Mouse (Mus musculus): ENCODE measurements around the gene Rbfox2. TPM values are rescaled to one million over a fixed set of nuclear protein-coding genes. Genes with fewer than 3 reads are reported as not detected.

Rbfox2 gene
- polyA plus RNA-seq, 1 experiment from 2014 or later = 67.8 TPM

GRCm38 (mm10) chr15:77124372-77125117, 182.3 kb downstream of the Rbfox2 start:
- H3K9me3 ChIP-seq (ENCODE audit: control insufficient read depth, low read length) = no peaks in the 10 kb centered on the region
- DNase-seq (ENCODE audit: low spot score) (no peak), ATAC-seq (replicated peaks; ENCODE audit: low FRiP score, low TSS enrichment, low read depth) (0 out of 2 replicates have a peak, but pooled peaks have one; percentile 32)
- no peak overlapping the region for H3K27ac ChIP-seq (ENCODE audit: low read depth)
- H3K4me1 ChIP-seq (replicated peaks; ENCODE audit: control insufficient read depth, insufficient read depth, low read length) = peaks cover 7% of the 10 kb centered on the region; the same call in 1 of the 2 replicates
- H3K9ac ChIP-seq (ENCODE audit: low read length) = no peak overlapping the region
- no peak overlapping the region for H3K4me3 ChIP-seq (ENCODE audit: low read depth, low read length)
- H3K27me3 ChIP-seq (replicated peaks; ENCODE audit: control insufficient read depth, insufficient read depth, low read length) = no peaks in the 10 kb centered on the region
- peaks cover 29% of the 10 kb centered on the region; the same call in 1 of the 2 replicates for H3K36me3 ChIP-seq (ENCODE audit: control insufficient read depth, insufficient read depth, low read length)
- no peak overlapping the region for H3K4me2 ChIP-seq (ENCODE audit: low read length)
- WGBS = 74% methylated on average over 4 of the region's 4 CpGs

GRCm38 (mm10) chr15:77122824-77123223, 184.0 kb downstream of the Rbfox2 start:
- Histone ChIP-seq H3K36me3 (ENCODE audit: control insufficient read depth, insufficient read depth, low read length) (peaks cover 12% of the 10 kb centered on the region; the same call in 1 of the 2 replicates), H3K27ac (ENCODE audit: low read depth) (no peak overlapping the region), H3K9ac (ENCODE audit: low read length) (no peak overlapping the region), H3K4me3 (ENCODE audit: low read depth, low read length) (no peak overlapping the region), H3K27me3 (replicated peaks; ENCODE audit: control insufficient read depth, insufficient read depth, low read length) (no peaks in the 10 kb centered on the region), H3K4me2 (ENCODE audit: low read length) (no peak overlapping the region), H3K4me1 (replicated peaks; ENCODE audit: control insufficient read depth, insufficient read depth, low read length) (peaks cover 7% of the 10 kb centered on the region; the same call in 1 of the 2 replicates), H3K9me3 (ENCODE audit: control insufficient read depth, low read length) (no peaks in the 10 kb centered on the region)
- DNase-seq (ENCODE audit: low spot score) (no peak), ATAC-seq (replicated peaks; ENCODE audit: low FRiP score, low TSS enrichment, low read depth) (no peak)
- WGBS = 76% methylated on average over 2 of the region's 2 CpGs

GRCm38 (mm10) chr15:77122208-77122607, 184.6 kb downstream of the Rbfox2 start:
- Histone ChIP-seq H3K9me3 (ENCODE audit: control insufficient read depth, low read length) (no peaks in the 10 kb centered on the region), H3K27ac (ENCODE audit: low read depth) (no peak overlapping the region), H3K27me3 (replicated peaks; ENCODE audit: control insufficient read depth, insufficient read depth, low read length) (no peaks in the 10 kb centered on the region), H3K4me2 (ENCODE audit: low read length) (no peak overlapping the region), H3K36me3 (ENCODE audit: control insufficient read depth, insufficient read depth, low read length) (peaks cover 8% of the 10 kb centered on the region; the same call in 1 of the 2 replicates), H3K9ac (ENCODE audit: low read length) (no peak overlapping the region), H3K4me1 (replicated peaks; ENCODE audit: control insufficient read depth, insufficient read depth, low read length) (peaks cover 7% of the 10 kb centered on the region; the same call in 1 of the 2 replicates), H3K4me3 (ENCODE audit: low read depth, low read length) (no peak overlapping the region)
- 39% methylated on average over 6 of the region's 6 CpGs for WGBS
- ATAC-seq (replicated peaks; ENCODE audit: low FRiP score, low TSS enrichment, low read depth) (no peak), DNase-seq (ENCODE audit: low spot score) (no peak)

GRCm38 (mm10) chr15:77119666-77120065, 187.1 kb downstream of the Rbfox2 start:
- H3K27me3 ChIP-seq (replicated peaks; ENCODE audit: control insufficient read depth, insufficient read depth, low read length) = no peaks in the 10 kb centered on the region
- no peak overlapping the region for H3K4me2 ChIP-seq (ENCODE audit: low read length)
- H3K4me1 ChIP-seq (replicated peaks; ENCODE audit: control insufficient read depth, insufficient read depth, low read length) = peaks cover 7% of the 10 kb centered on the region; the same call in 1 of the 2 replicates
- WGBS = 93% methylated on average over 7 of the region's 7 CpGs
- H3K36me3 ChIP-seq (ENCODE audit: control insufficient read depth, insufficient read depth, low read length) = peaks cover 27% of the 10 kb centered on the region
- H3K9me3 ChIP-seq (ENCODE audit: control insufficient read depth, low read length) = no peaks in the 10 kb centered on the region
- DNase-seq (ENCODE audit: low spot score) (no peak), ATAC-seq (replicated peaks; ENCODE audit: low FRiP score, low TSS enrichment, low read depth) (no peak)
- H3K27ac ChIP-seq (ENCODE audit: low read depth) = no peak overlapping the region
- no peak overlapping the region for H3K4me3 ChIP-seq (ENCODE audit: low read depth, low read length)
- no peak overlapping the region for H3K9ac ChIP-seq (ENCODE audit: low read length)

GRCm38 (mm10) chr15:77117209-77117608, 189.6 kb downstream of the Rbfox2 start:
- H3K9me3 ChIP-seq (ENCODE audit: control insufficient read depth, low read length) = no peaks in the 10 kb centered on the region
- no peaks in the 10 kb centered on the region for H3K27me3 ChIP-seq (replicated peaks; ENCODE audit: control insufficient read depth, insufficient read depth, low read length)
- no peak overlapping the region for H3K9ac ChIP-seq (ENCODE audit: low read length)
- H3K27ac ChIP-seq (ENCODE audit: low read depth) = no peak overlapping the region
- DNase-seq (ENCODE audit: low spot score) (no peak), ATAC-seq (replicated peaks; ENCODE audit: low FRiP score, low TSS enrichment, low read depth) (no peak)
- 69% methylated on average over 3 of the region's 3 CpGs for WGBS
- no peak overlapping the region for H3K4me3 ChIP-seq (ENCODE audit: low read depth, low read length)
- no peak overlapping the region for H3K4me2 ChIP-seq (ENCODE audit: low read length)
- peaks cover 43% of the 10 kb centered on the region for H3K36me3 ChIP-seq (ENCODE audit: control insufficient read depth, insufficient read depth, low read length)
- H3K4me1 ChIP-seq (replicated peaks; ENCODE audit: control insufficient read depth, insufficient read depth, low read length) = no peaks in the 10 kb centered on the region; the same call in 1 of the 2 replicates

GRCm38 (mm10) chr15:77116139-77116722, 190.6 kb downstream of the Rbfox2 start:
- WGBS = 90% methylated on average over 9 of the region's 9 CpGs
- H3K27ac ChIP-seq (ENCODE audit: low read depth) = no peak overlapping the region
- H3K4me1 ChIP-seq (replicated peaks; ENCODE audit: control insufficient read depth, insufficient read depth, low read length) = no peaks in the 10 kb centered on the region
- no peaks in the 10 kb centered on the region for H3K9me3 ChIP-seq (ENCODE audit: control insufficient read depth, low read length)
- no peak overlapping the region for H3K4me2 ChIP-seq (ENCODE audit: low read length)
- DNase-seq (ENCODE audit: low spot score) (no peak), ATAC-seq (replicated peaks; ENCODE audit: low FRiP score, low TSS enrichment, low read depth) (no peak)
- no peak overlapping the region for H3K9ac ChIP-seq (ENCODE audit: low read length)
- no peak overlapping the region for H3K4me3 ChIP-seq (ENCODE audit: low read depth, low read length)
- H3K36me3 ChIP-seq (ENCODE audit: control insufficient read depth, insufficient read depth, low read length) = peaks cover 52% of the 10 kb centered on the region
- no peaks in the 10 kb centered on the region for H3K27me3 ChIP-seq (replicated peaks; ENCODE audit: control insufficient read depth, insufficient read depth, low read length)

GRCm38 (mm10) chr15:77115456-77115855, 191.3 kb downstream of the Rbfox2 start:
- no peak overlapping the region for H3K9ac ChIP-seq (ENCODE audit: low read length)
- no peak for DNase-seq (ENCODE audit: low spot score)
- H3K27ac ChIP-seq (ENCODE audit: low read depth) = no peak overlapping the region
- ATAC-seq (replicated peaks; ENCODE audit: low FRiP score, low TSS enrichment, low read depth) = no peak
- no peaks in the 10 kb centered on the region for H3K4me1 ChIP-seq (replicated peaks; ENCODE audit: control insufficient read depth, insufficient read depth, low read length)
- 87% methylated on average over 4 of the region's 4 CpGs for WGBS
- no peaks in the 10 kb centered on the region for H3K9me3 ChIP-seq (ENCODE audit: control insufficient read depth, low read length)
- H3K27me3 ChIP-seq (replicated peaks; ENCODE audit: control insufficient read depth, insufficient read depth, low read length) = no peaks in the 10 kb centered on the region
- H3K36me3 ChIP-seq (ENCODE audit: control insufficient read depth, insufficient read depth, low read length) = peaks cover 53% of the 10 kb centered on the region
- no peak overlapping the region for H3K4me2 ChIP-seq (ENCODE audit: low read length)
- no peak overlapping the region for H3K4me3 ChIP-seq (ENCODE audit: low read depth, low read length)

GRCm38 (mm10) chr15:77113591-77113990, 193.2 kb downstream of the Rbfox2 start:
- no peak overlapping the region for H3K27ac ChIP-seq (ENCODE audit: low read depth)
- DNase-seq (ENCODE audit: low spot score) (no peak), ATAC-seq (replicated peaks; ENCODE audit: low FRiP score, low TSS enrichment, low read depth) (no peak)
- H3K9ac ChIP-seq (ENCODE audit: low read length) = no peak overlapping the region
- no peaks in the 10 kb centered on the region for H3K9me3 ChIP-seq (ENCODE audit: control insufficient read depth, low read length)
- no peak overlapping the region for H3K4me2 ChIP-seq (ENCODE audit: low read length)
- H3K4me3 ChIP-seq (ENCODE audit: low read depth, low read length) = no peak overlapping the region
- H3K4me1 ChIP-seq (replicated peaks; ENCODE audit: control insufficient read depth, insufficient read depth, low read length) = no peaks in the 10 kb centered on the region
- WGBS = 81% methylated on average over 9 of the region's 9 CpGs
- H3K36me3 ChIP-seq (ENCODE audit: control insufficient read depth, insufficient read depth, low read length) = peaks cover 55% of the 10 kb centered on the region
- H3K27me3 ChIP-seq (replicated peaks; ENCODE audit: control insufficient read depth, insufficient read depth, low read length) = no peaks in the 10 kb centered on the region
